In the genomic region with DNA sequence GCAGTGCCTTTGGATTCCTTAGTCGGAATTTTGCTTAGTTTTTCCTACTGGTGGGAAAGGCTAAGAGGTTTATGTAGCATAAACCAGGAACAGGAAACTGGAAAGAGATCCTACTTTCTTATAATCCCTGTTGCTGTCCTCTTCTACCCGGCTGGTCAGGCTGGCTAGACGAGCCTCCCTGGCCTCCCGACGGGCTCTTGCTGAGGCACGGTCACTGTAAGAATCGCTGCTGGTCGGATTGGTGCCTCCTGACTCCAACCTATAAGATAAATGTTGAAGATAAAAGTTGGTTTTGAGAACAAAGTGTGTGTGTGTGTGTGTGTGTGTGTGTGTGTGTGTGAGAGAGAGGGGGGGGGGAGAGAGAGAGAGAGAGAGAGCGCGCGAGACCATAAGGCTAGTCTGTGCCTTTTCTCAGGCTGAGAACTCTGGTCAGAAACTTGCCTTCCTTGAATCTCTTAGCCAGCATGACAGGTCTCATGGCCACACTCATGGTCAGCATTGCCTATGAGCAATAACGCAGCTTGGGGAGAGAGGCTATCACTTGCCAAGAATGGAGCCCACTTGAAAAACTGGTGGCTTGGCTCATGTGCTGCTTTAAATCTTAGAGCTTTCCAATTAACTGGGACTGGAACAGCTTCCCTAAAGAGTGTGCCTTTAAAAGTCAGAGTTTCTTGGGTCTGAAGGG, we compare ENCODE assay signal across 17 mouse cellular contexts.
DNase-seq lines count a peak whose midpoint lies in the region; ATAC-seq lines count a peak whose summit lies in the region.
"Had no signal": no experiment of that assay in that cellular context is flagged by ENCODE, and none has a peak within 500 bp of the region (broad histone marks: within the 10 kb centered on the region; RNA-seq: fewer than 3 reads in every experiment).

No protein-coding gene starts in this region.

- WGBS in heart, embryonic 12.5 days: 72% methylated on average over 12 of the region's 12 CpGs
- 70% methylated on average over 12 of the region's 12 CpGs for WGBS in kidney, embryonic 15.5 days
- WGBS in embryonic facial prominence, embryonic 15.5 days: 77% methylated on average over 12 of the region's 12 CpGs
- 74% methylated on average over 12 of the region's 12 CpGs for WGBS in limb, embryonic 15.5 days

- H3K27ac ChIP-seq in heart, embryonic 12.5 days (ENCODE audit: poor library complexity, severe bottlenecking): peak overlapping the region; percentile 56
- H3K27ac ChIP-seq in kidney, embryonic 15.5 days: peak overlapping the region; percentile 43
- 0 out of 2 replicates have a peak overlapping the region, but pooled peaks have one; percentile 18 for H3K27ac ChIP-seq in embryonic facial prominence, embryonic 15.5 days (replicated peaks)
- H3K27ac ChIP-seq in limb, embryonic 15.5 days: 0 out of 2 replicates have a peak overlapping the region, but pooled peaks have one; percentile 6
- H3K27ac ChIP-seq: forebrain, embryonic 10.5 days; heart, adult 2 months; hindbrain, embryonic 15.5 days; limb, embryonic 12.5 days; liver, embryonic 13.5 days; stomach, embryonic 15.5 days had no signal

- no peaks in the 10 kb centered on the region for H3K9me3 ChIP-seq in heart, embryonic 12.5 days (replicated peaks)
- no peaks in the 10 kb centered on the region for H3K9me3 ChIP-seq in kidney, embryonic 15.5 days (replicated peaks)
- H3K9me3 ChIP-seq in embryonic facial prominence, embryonic 15.5 days (replicated peaks): no peaks in the 10 kb centered on the region
- no peaks in the 10 kb centered on the region for H3K9me3 ChIP-seq in limb, embryonic 15.5 days
- H3K9me3 ChIP-seq: forebrain, embryonic 10.5 days; hindbrain, embryonic 15.5 days; limb, embryonic 12.5 days; liver, embryonic 13.5 days; stomach, embryonic 15.5 days had no signal

- H3K27me3 ChIP-seq in heart, embryonic 12.5 days (replicated peaks): no peaks in the 10 kb centered on the region
- no peaks in the 10 kb centered on the region for H3K27me3 ChIP-seq in kidney, embryonic 15.5 days
- no peaks in the 10 kb centered on the region for H3K27me3 ChIP-seq in embryonic facial prominence, embryonic 15.5 days
- no peaks in the 10 kb centered on the region for H3K27me3 ChIP-seq in limb, embryonic 15.5 days
- H3K27me3 ChIP-seq: hindbrain, embryonic 15.5 days; limb, embryonic 12.5 days; liver, embryonic 13.5 days; stomach, embryonic 15.5 days had no signal

- no peak overlapping the region for H3K9ac ChIP-seq in heart, embryonic 12.5 days
- no peak overlapping the region for H3K9ac ChIP-seq in kidney, embryonic 15.5 days
- H3K9ac ChIP-seq in embryonic facial prominence, embryonic 15.5 days: no peak overlapping the region
- H3K9ac ChIP-seq in limb, embryonic 15.5 days: no peak overlapping the region
- H3K9ac ChIP-seq: hindbrain, embryonic 15.5 days; limb, embryonic 12.5 days; liver, embryonic 13.5 days; stomach, embryonic 15.5 days had no signal

- H3K4me1 ChIP-seq in heart, embryonic 12.5 days (replicated peaks): peaks cover 36% of the 10 kb centered on the region
- peaks cover 51% of the 10 kb centered on the region for H3K4me1 ChIP-seq in kidney, embryonic 15.5 days
- H3K4me1 ChIP-seq in embryonic facial prominence, embryonic 15.5 days: peaks cover 40% of the 10 kb centered on the region
- H3K4me1 ChIP-seq in limb, embryonic 15.5 days: peaks cover 16% of the 10 kb centered on the region; the same call in 1 of the 2 replicates
- H3K4me1 ChIP-seq: hindbrain, embryonic 15.5 days had no signal

- H3K4me2 ChIP-seq in heart, embryonic 12.5 days: no peak overlapping the region
- no peak overlapping the region for H3K4me2 ChIP-seq in kidney, embryonic 15.5 days
- no peak overlapping the region for H3K4me2 ChIP-seq in embryonic facial prominence, embryonic 15.5 days (replicated peaks)
- no peak overlapping the region for H3K4me2 ChIP-seq in limb, embryonic 15.5 days
- H3K4me2 ChIP-seq: hindbrain, embryonic 15.5 days; limb, embryonic 12.5 days; liver, embryonic 13.5 days; midbrain, embryonic 11.5 days; stomach, embryonic 15.5 days had no signal

- DNase-seq in heart, adult 9 months (ENCODE audit: low spot score in 2 of 2): no peak
- no peak for DNase-seq in kidney, postnatal 36 days
- DNase-seq in thymus, postnatal 36 days: no peak
- DNase-seq: kidney, adult 18-20 months; kidney, postnatal 25 days; liver, embryonic 13.5 days; right cerebral cortex, postnatal 25 days had no signal

- peaks cover 45% of the 10 kb centered on the region for H3K36me3 ChIP-seq in heart, embryonic 12.5 days
- no peaks in the 10 kb centered on the region for H3K36me3 ChIP-seq in kidney, embryonic 15.5 days
- H3K36me3 ChIP-seq in embryonic facial prominence, embryonic 15.5 days: 0 out of 2 replicates have a peak, but pooled peaks cover 2% of the 10 kb centered on the region
- H3K36me3 ChIP-seq in limb, embryonic 15.5 days: 0 out of 2 replicates have a peak, but pooled peaks cover 7% of the 10 kb centered on the region
- H3K36me3 ChIP-seq: forebrain, embryonic 10.5 days; stomach, embryonic 15.5 days had no signal

- no peak for ATAC-seq in heart, embryonic 12.5 days (ENCODE audit: insufficient number of reproducible peaks, low FRiP score)
- no peak for ATAC-seq in kidney, embryonic 15.5 days (replicated peaks; ENCODE audit: low FRiP score)
- no peak for ATAC-seq in embryonic facial prominence, embryonic 15.5 days (ENCODE audit: insufficient number of reproducible peaks, low FRiP score, low TSS enrichment, low read depth)
- ATAC-seq in limb, embryonic 15.5 days (ENCODE audit: insufficient number of reproducible peaks, low FRiP score, low TSS enrichment, low read depth): no peak

- H3K4me3 ChIP-seq in heart, embryonic 12.5 days: no peak overlapping the region
- no peak overlapping the region for H3K4me3 ChIP-seq in kidney, embryonic 15.5 days (replicated peaks)
- H3K4me3 ChIP-seq in embryonic facial prominence, embryonic 15.5 days (replicated peaks): no peak overlapping the region
- no peak overlapping the region for H3K4me3 ChIP-seq in limb, embryonic 15.5 days
- H3K4me3 ChIP-seq: forebrain, embryonic 10.5 days; heart, adult 2 months; hindbrain, embryonic 15.5 days; limb, embryonic 12.5 days; liver, embryonic 13.5 days; stomach, embryonic 15.5 days had no signal

Comparison
In these comparisons a context has a peak if more than half of its experiments do, and no peak if none do; other contexts are left out.
1. H3K27ac ChIP-seq: peak in every context shown above with its lines; median percentile 56 in heart, embryonic 12.5 days; 43 in kidney, embryonic 15.5 days; 18 in embryonic facial prominence, embryonic 15.5 days; 6 in limb, embryonic 15.5 days.